Mouse (Mus musculus): Measurements from ENCODE around the gene Arhgap15. TPM values are rescaled to one million over a fixed set of nuclear protein-coding genes. Genes with fewer than 3 reads are reported as not detected.
A peak's percentile ranks its signal among the peaks of the same experiment; 100 is the strongest.

Gene Arhgap15
- polyA plus RNA-seq, 1 experiment from 2014 or later = 1.9 TPM

- no peak for ATAC-seq (ENCODE audit: low FRiP score, low TSS enrichment)
- no peaks in the 10 kb centered on the region for H3K36me3 ChIP-seq (ENCODE audit: control insufficient read depth, insufficient read depth, low read length)
- no peaks in the 10 kb centered on the region for H3K4me1 ChIP-seq (ENCODE audit: control insufficient read depth, insufficient read depth, low read length)
- DNase-seq = no peak
- no peak overlapping the region for H3K4me3 ChIP-seq (replicated peaks; ENCODE audit: low read depth, low read length)
- 86% methylated on average over 1 of the region's 1 CpGs for WGBS
- no peak overlapping the region for H3K27ac ChIP-seq (replicated peaks; ENCODE audit: low read depth, low read length)
- H3K9ac ChIP-seq (replicated peaks; ENCODE audit: low read length) = no peak overlapping the region
- no peaks in the 10 kb centered on the region for H3K9me3 ChIP-seq (ENCODE audit: control insufficient read depth, low read length)
- no peaks in the 10 kb centered on the region for H3K27me3 ChIP-seq (ENCODE audit: control insufficient read depth, insufficient read depth, low read length)
- H3K4me2 ChIP-seq (ENCODE audit: low read length) = no peak overlapping the region
These were observed 15.8 kb downstream of the Arhgap15 start for GRCm38 (mm10) chr2:43764456-43764855.

- Histone ChIP-seq H3K9me3 (ENCODE audit: control insufficient read depth, low read length) (no peaks in the 10 kb centered on the region), H3K36me3 (ENCODE audit: control insufficient read depth, insufficient read depth, low read length) (no peaks in the 10 kb centered on the region), H3K27ac (replicated peaks; ENCODE audit: low read depth, low read length) (no peak overlapping the region), H3K9ac (replicated peaks; ENCODE audit: low read length) (no peak overlapping the region), H3K4me3 (replicated peaks; ENCODE audit: low read depth, low read length) (no peak overlapping the region), H3K4me1 (ENCODE audit: control insufficient read depth, insufficient read depth, low read length) (no peaks in the 10 kb centered on the region), H3K4me2 (ENCODE audit: low read length) (no peak overlapping the region), H3K27me3 (ENCODE audit: control insufficient read depth, insufficient read depth, low read length) (no peaks in the 10 kb centered on the region)
- DNase-seq = no peak
- WGBS = 84% methylated on average over 3 of the region's 3 CpGs
- no peak for ATAC-seq (ENCODE audit: low FRiP score, low TSS enrichment)
These were observed 17.6 kb downstream of the Arhgap15 start for GRCm38 (mm10) chr2:43766200-43766599.

- no peak for ATAC-seq (ENCODE audit: low FRiP score, low TSS enrichment)
These were observed 21.4 kb downstream of the Arhgap15 start for GRCm38 (mm10) chr2:43769850-43770570.

GRCm38 (mm10) chr2:43772640-43773039, 24.0 kb downstream of the Arhgap15 start:
- H3K4me2 ChIP-seq (ENCODE audit: low read length) = no peak overlapping the region
- ATAC-seq (ENCODE audit: low FRiP score, low TSS enrichment) (no peak), DNase-seq (no peak)
- no peak overlapping the region for H3K4me3 ChIP-seq (replicated peaks; ENCODE audit: low read depth, low read length)
- no peaks in the 10 kb centered on the region for H3K36me3 ChIP-seq (ENCODE audit: control insufficient read depth, insufficient read depth, low read length)
- H3K4me1 ChIP-seq (ENCODE audit: control insufficient read depth, insufficient read depth, low read length) = no peaks in the 10 kb centered on the region
- H3K9ac ChIP-seq (replicated peaks; ENCODE audit: low read length) = no peak overlapping the region
- H3K27ac ChIP-seq (replicated peaks; ENCODE audit: low read depth, low read length) = no peak overlapping the region
- no peaks in the 10 kb centered on the region for H3K9me3 ChIP-seq (ENCODE audit: control insufficient read depth, low read length)
- 92% methylated on average over 5 of the region's 5 CpGs for WGBS
- H3K27me3 ChIP-seq (ENCODE audit: control insufficient read depth, insufficient read depth, low read length) = no peaks in the 10 kb centered on the region

More at GRCm38 (mm10) chr2:43769850-43770570, 21.4 kb downstream of the Arhgap15 start:
- H3K4me1 ChIP-seq (ENCODE audit: control insufficient read depth, insufficient read depth, low read length) = no peaks in the 10 kb centered on the region
- no peak overlapping the region for H3K9ac ChIP-seq (replicated peaks; ENCODE audit: low read length)
- H3K4me2 ChIP-seq (ENCODE audit: low read length) = no peak overlapping the region
- H3K27me3 ChIP-seq (ENCODE audit: control insufficient read depth, insufficient read depth, low read length) = no peaks in the 10 kb centered on the region
- 96% methylated on average over 2 of the region's 2 CpGs for WGBS
- H3K36me3 ChIP-seq (ENCODE audit: control insufficient read depth, insufficient read depth, low read length) = no peaks in the 10 kb centered on the region
- no peak overlapping the region for H3K27ac ChIP-seq (replicated peaks; ENCODE audit: low read depth, low read length)
- DNase-seq = no peak
- no peak overlapping the region for H3K4me3 ChIP-seq (replicated peaks; ENCODE audit: low read depth, low read length)
- no peaks in the 10 kb centered on the region for H3K9me3 ChIP-seq (ENCODE audit: control insufficient read depth, low read length)

GRCm38 (mm10) chr2:43782157-43782556, 33.5 kb downstream of the Arhgap15 start:
- Histone ChIP-seq H3K4me3 (replicated peaks; ENCODE audit: low read depth, low read length) (no peak overlapping the region), H3K9me3 (ENCODE audit: control insufficient read depth, low read length) (no peaks in the 10 kb centered on the region), H3K4me2 (ENCODE audit: low read length) (no peak overlapping the region), H3K27ac (replicated peaks; ENCODE audit: low read depth, low read length) (no peak overlapping the region), H3K9ac (replicated peaks; ENCODE audit: low read length) (no peak overlapping the region), H3K36me3 (ENCODE audit: control insufficient read depth, insufficient read depth, low read length) (no peaks in the 10 kb centered on the region), H3K27me3 (ENCODE audit: control insufficient read depth, insufficient read depth, low read length) (no peaks in the 10 kb centered on the region), H3K4me1 (ENCODE audit: control insufficient read depth, insufficient read depth, low read length) (0 out of 2 replicates have a peak, but pooled peaks cover 6% of the 10 kb centered on the region)
- WGBS = 69% methylated on average over 3 of the region's 3 CpGs
- ATAC-seq (ENCODE audit: low FRiP score, low TSS enrichment) (0 out of 2 replicates have a peak, but pooled peaks have one; percentile 40), DNase-seq (no peak)

- H3K27ac ChIP-seq (replicated peaks; ENCODE audit: low read depth, low read length) = no peak overlapping the region
- no peak for DNase-seq
- no peaks in the 10 kb centered on the region for H3K27me3 ChIP-seq (ENCODE audit: control insufficient read depth, insufficient read depth, low read length)
- no peak for ATAC-seq (ENCODE audit: low FRiP score, low TSS enrichment)
- H3K4me2 ChIP-seq (ENCODE audit: low read length) = no peak overlapping the region
- no peaks in the 10 kb centered on the region for H3K36me3 ChIP-seq (ENCODE audit: control insufficient read depth, insufficient read depth, low read length)
- H3K4me1 ChIP-seq (ENCODE audit: control insufficient read depth, insufficient read depth, low read length) = 0 out of 2 replicates have a peak, but pooled peaks cover 6% of the 10 kb centered on the region
- no peaks in the 10 kb centered on the region for H3K9me3 ChIP-seq (ENCODE audit: control insufficient read depth, low read length)
- H3K9ac ChIP-seq (replicated peaks; ENCODE audit: low read length) = no peak overlapping the region
- 68% methylated on average over 7 of the region's 7 CpGs for WGBS
- H3K4me3 ChIP-seq (replicated peaks; ENCODE audit: low read depth, low read length) = no peak overlapping the region
These were observed 35.4 kb downstream of the Arhgap15 start for GRCm38 (mm10) chr2:43783759-43784735.

GRCm38 (mm10) chr2:43786101-43786500, 37.5 kb downstream of the Arhgap15 start:
- H3K9me3 ChIP-seq (ENCODE audit: control insufficient read depth, low read length) = no peaks in the 10 kb centered on the region
- H3K4me1 ChIP-seq (ENCODE audit: control insufficient read depth, insufficient read depth, low read length) = 0 out of 2 replicates have a peak, but pooled peaks cover 6% of the 10 kb centered on the region
- no peaks in the 10 kb centered on the region for H3K36me3 ChIP-seq (ENCODE audit: control insufficient read depth, insufficient read depth, low read length)
- WGBS = 37% methylated on average over 3 of the region's 3 CpGs
- DNase-seq = no peak
- H3K27ac ChIP-seq (replicated peaks; ENCODE audit: low read depth, low read length) = no peak overlapping the region
- H3K4me3 ChIP-seq (replicated peaks; ENCODE audit: low read depth, low read length) = no peak overlapping the region
- no peak for ATAC-seq (ENCODE audit: low FRiP score, low TSS enrichment)
- no peaks in the 10 kb centered on the region for H3K27me3 ChIP-seq (ENCODE audit: control insufficient read depth, insufficient read depth, low read length)
- H3K4me2 ChIP-seq (ENCODE audit: low read length) = no peak overlapping the region
- no peak overlapping the region for H3K9ac ChIP-seq (replicated peaks; ENCODE audit: low read length)

GRCm38 (mm10) chr2:43787141-43787540, 38.5 kb downstream of the Arhgap15 start:
- 40% methylated on average over 12 of the region's 12 CpGs for WGBS
- Histone ChIP-seq H3K4me3 (replicated peaks; ENCODE audit: low read depth, low read length) (no peak overlapping the region), H3K4me2 (ENCODE audit: low read length) (no peak overlapping the region), H3K9ac (replicated peaks; ENCODE audit: low read length) (no peak overlapping the region), H3K4me1 (ENCODE audit: control insufficient read depth, insufficient read depth, low read length) (0 out of 2 replicates have a peak, but pooled peaks cover 6% of the 10 kb centered on the region), H3K9me3 (ENCODE audit: control insufficient read depth, low read length) (no peaks in the 10 kb centered on the region), H3K27me3 (ENCODE audit: control insufficient read depth, insufficient read depth, low read length) (no peaks in the 10 kb centered on the region), H3K36me3 (ENCODE audit: control insufficient read depth, insufficient read depth, low read length) (no peaks in the 10 kb centered on the region), H3K27ac (replicated peaks; ENCODE audit: low read depth, low read length) (no peak overlapping the region)
- ATAC-seq (ENCODE audit: low FRiP score, low TSS enrichment) (0 out of 2 replicates have a peak, but pooled peaks have one; percentile 62), DNase-seq (peak; percentile 82)

All from midbrain, embryonic 14.5 days (tissue).